Mouse (Mus musculus): ENCODE measurements around the gene Ggcx. TPM values are rescaled to one million over a fixed set of nuclear protein-coding genes. Genes with fewer than 3 reads are reported as not detected.
A peak's percentile ranks its signal among the peaks of the same experiment; 100 is the strongest.

Gene Ggcx
- polyA plus RNA-seq, 1 experiment from 2014 or later: 42.6 TPM

- WGBS: 18% methylated on average over 3 of the region's 3 CpGs
- Histone ChIP-seq H3K4me1 (peaks cover 5% of the 10 kb centered on the region), H3K9ac (no peak overlapping the region), H3K27me3 (no peaks in the 10 kb centered on the region), H3K4me3 (replicated peaks) (no peak overlapping the region), H3K4me2 (replicated peaks) (no peak overlapping the region), H3K27ac (replicated peaks) (no peak overlapping the region), H3K9me3 (replicated peaks) (no peaks in the 10 kb centered on the region), H3K36me3 (no peaks in the 10 kb centered on the region)
- ATAC-seq (ENCODE audit: insufficient number of reproducible peaks, low FRiP score, low TSS enrichment, low read depth): no peak
These were observed 4.5 kb upstream of the Ggcx start for GRCm38 (mm10) chr6:72409567-72409966.

DNA sequence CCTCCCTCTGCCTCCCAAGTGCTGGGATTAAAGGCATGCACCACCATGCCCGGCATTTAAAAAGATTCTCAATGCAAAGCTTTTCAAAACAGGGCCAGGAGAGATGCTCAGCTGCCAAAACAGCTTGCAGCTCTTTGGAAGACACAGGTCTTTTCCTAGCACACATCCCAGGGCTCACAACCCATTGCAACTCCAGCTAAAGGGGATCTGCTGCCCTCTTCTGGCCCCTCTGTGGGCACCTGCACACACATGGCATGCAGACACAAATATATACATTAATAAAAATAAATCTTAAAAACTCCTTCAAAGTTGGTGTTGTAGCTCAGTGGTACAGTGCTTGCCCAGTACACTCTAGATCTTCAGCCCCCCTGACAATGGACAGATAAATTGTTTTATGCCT, 4.1 kb upstream of the Ggcx start:
- 34% methylated on average over 1 of the region's 1 CpGs for WGBS
- ATAC-seq (ENCODE audit: insufficient number of reproducible peaks, low FRiP score, low TSS enrichment, low read depth): no peak
- no peaks in the 10 kb centered on the region for H3K27me3 ChIP-seq
- no peaks in the 10 kb centered on the region for H3K9me3 ChIP-seq (replicated peaks)
- no peak overlapping the region for H3K9ac ChIP-seq
- H3K4me1 ChIP-seq: peaks cover 8% of the 10 kb centered on the region
- H3K36me3 ChIP-seq: no peaks in the 10 kb centered on the region
- no peak overlapping the region for H3K27ac ChIP-seq (replicated peaks)
- no peak overlapping the region for H3K4me3 ChIP-seq (replicated peaks)
- no peak overlapping the region for H3K4me2 ChIP-seq (replicated peaks)

DNA sequence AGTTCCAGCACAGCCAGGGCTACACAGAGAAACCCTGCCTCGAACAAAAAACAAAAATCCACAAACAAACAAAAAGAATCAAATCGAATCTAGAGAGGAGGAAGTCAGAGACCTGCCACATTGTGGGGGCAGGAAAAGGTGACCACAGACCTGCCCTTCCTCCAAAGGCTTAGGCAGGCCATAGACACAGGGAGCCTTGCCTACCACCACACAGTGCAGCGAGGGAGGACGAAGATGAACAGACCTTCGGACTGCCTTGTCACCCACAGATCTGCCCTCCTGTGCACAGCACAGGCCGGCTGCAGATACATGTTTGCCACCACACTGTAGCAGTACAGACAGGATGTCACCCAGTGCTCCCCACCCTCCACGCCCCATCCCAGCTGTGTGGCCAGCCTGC, 3.6 kb upstream of the Ggcx start:
- Histone ChIP-seq H3K9ac (no peak overlapping the region), H3K27ac (replicated peaks) (no peak overlapping the region), H3K36me3 (no peaks in the 10 kb centered on the region), H3K4me2 (replicated peaks) (no peak overlapping the region), H3K9me3 (replicated peaks) (no peaks in the 10 kb centered on the region), H3K27me3 (no peaks in the 10 kb centered on the region), H3K4me1 (peaks cover 13% of the 10 kb centered on the region), H3K4me3 (replicated peaks) (no peak overlapping the region)
- 76% methylated on average over 7 of the region's 7 CpGs for WGBS
- no peak for ATAC-seq (ENCODE audit: insufficient number of reproducible peaks, low FRiP score, low TSS enrichment, low read depth)

- no peak for ATAC-seq (ENCODE audit: insufficient number of reproducible peaks, low FRiP score, low TSS enrichment, low read depth)
- 80% methylated on average over 5 of the region's 5 CpGs for WGBS
These were observed 1.1 kb downstream of the Ggcx start for GRCm38 (mm10) chr6:72415181-72415580.

GRCm38 (mm10) chr6:72415964-72416772, 2.1 kb downstream of the Ggcx start:
- no peak overlapping the region for H3K27ac ChIP-seq (replicated peaks)
- peak overlapping the region; percentile 61; the same call in 1 of the 2 replicates for H3K4me2 ChIP-seq (replicated peaks)
- no peak overlapping the region for H3K9ac ChIP-seq
- H3K9me3 ChIP-seq (replicated peaks): no peaks in the 10 kb centered on the region
- H3K4me1 ChIP-seq: peaks cover 20% of the 10 kb centered on the region
- ATAC-seq (ENCODE audit: insufficient number of reproducible peaks, low FRiP score, low TSS enrichment, low read depth): no peak
- no peak overlapping the region for H3K4me3 ChIP-seq (replicated peaks)
- WGBS: 81% methylated on average over 7 of the region's 7 CpGs
- H3K27me3 ChIP-seq: no peaks in the 10 kb centered on the region
- peaks cover 40% of the 10 kb centered on the region for H3K36me3 ChIP-seq

More at GRCm38 (mm10) chr6:72415181-72415580, 1.1 kb downstream of the Ggcx start:
- Histone ChIP-seq H3K27ac (replicated peaks) (no peak overlapping the region), H3K36me3 (peaks cover 30% of the 10 kb centered on the region), H3K9ac (peak overlapping the region; percentile 88), H3K4me3 (replicated peaks) (peak overlapping the region; percentile 83), H3K27me3 (no peaks in the 10 kb centered on the region), H3K9me3 (replicated peaks) (no peaks in the 10 kb centered on the region), H3K4me1 (peaks cover 20% of the 10 kb centered on the region), H3K4me2 (replicated peaks) (peak overlapping the region; percentile 61)

- no peak overlapping the region for H3K27ac ChIP-seq (replicated peaks)
- ATAC-seq (ENCODE audit: insufficient number of reproducible peaks, low FRiP score, low TSS enrichment, low read depth): no peak
- peaks cover 20% of the 10 kb centered on the region for H3K4me1 ChIP-seq
- no peaks in the 10 kb centered on the region for H3K9me3 ChIP-seq (replicated peaks)
- no peak overlapping the region for H3K9ac ChIP-seq
- no peak overlapping the region for H3K4me3 ChIP-seq (replicated peaks)
- no peak overlapping the region for H3K4me2 ChIP-seq (replicated peaks)
- H3K36me3 ChIP-seq: peaks cover 60% of the 10 kb centered on the region
- 85% methylated on average over 4 of the region's 4 CpGs for WGBS
- no peaks in the 10 kb centered on the region for H3K27me3 ChIP-seq
These were observed 4.2 kb downstream of the Ggcx start for GRCm38 (mm10) chr6:72418279-72418678.

DNA sequence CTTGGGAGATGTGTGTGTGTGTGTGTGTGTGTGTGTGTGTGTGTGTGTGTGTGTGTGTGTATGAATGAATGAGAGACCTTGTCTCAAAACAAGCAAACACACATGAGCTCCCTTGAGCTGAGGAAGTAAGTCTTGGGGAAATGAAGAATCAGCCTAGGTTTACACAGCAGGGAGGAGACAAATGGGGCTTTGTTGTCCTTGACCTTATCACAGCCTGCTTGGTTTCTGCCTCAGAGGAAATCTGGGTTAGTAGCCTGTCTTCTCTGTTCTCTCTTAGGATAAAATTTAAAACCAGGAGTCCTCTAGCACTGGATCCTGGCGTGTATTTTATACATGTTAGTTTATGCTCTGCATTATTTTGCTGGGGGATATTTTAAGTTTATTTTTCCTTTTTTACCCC, 5.7 kb downstream of the Ggcx start:
- no peak for ATAC-seq (ENCODE audit: insufficient number of reproducible peaks, low FRiP score, low TSS enrichment, low read depth)
- Histone ChIP-seq H3K27ac (replicated peaks) (no peak overlapping the region), H3K9me3 (replicated peaks) (no peaks in the 10 kb centered on the region), H3K4me2 (replicated peaks) (no peak overlapping the region), H3K9ac (no peak overlapping the region), H3K4me1 (peaks cover 14% of the 10 kb centered on the region), H3K4me3 (replicated peaks) (no peak overlapping the region), H3K36me3 (peaks cover 76% of the 10 kb centered on the region), H3K27me3 (no peaks in the 10 kb centered on the region)
- WGBS: 80% methylated on average over 1 of the region's 1 CpGs

DNA sequence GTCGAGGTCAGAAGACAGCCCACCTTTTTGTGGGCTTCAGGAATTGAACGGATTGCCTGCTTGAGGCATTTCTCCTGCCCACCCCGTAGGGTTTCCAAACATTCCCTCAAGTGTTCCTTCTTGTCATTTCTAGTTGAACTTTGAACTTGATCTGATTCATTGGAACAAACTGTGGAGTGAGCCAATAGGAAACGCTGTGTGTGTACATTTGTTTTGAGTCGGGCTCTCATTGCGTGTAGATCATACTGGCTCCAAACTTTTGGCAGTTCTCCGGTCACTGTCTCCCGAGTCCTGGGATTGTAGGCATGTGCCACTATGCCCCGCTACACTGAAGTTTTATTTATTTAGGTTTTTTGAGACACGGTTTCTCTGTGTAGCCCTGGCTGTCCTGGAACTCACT, 6.8 kb downstream of the Ggcx start:
- 90% methylated on average over 10 of the region's 10 CpGs for WGBS
- H3K4me1 ChIP-seq: peaks cover 3% of the 10 kb centered on the region; the same call in 1 of the 2 replicates
- no peaks in the 10 kb centered on the region for H3K9me3 ChIP-seq (replicated peaks)
- H3K9ac ChIP-seq: no peak overlapping the region
- H3K27ac ChIP-seq (replicated peaks): no peak overlapping the region
- no peak overlapping the region for H3K4me2 ChIP-seq (replicated peaks)
- ATAC-seq (ENCODE audit: insufficient number of reproducible peaks, low FRiP score, low TSS enrichment, low read depth): no peak
- H3K4me3 ChIP-seq (replicated peaks): no peak overlapping the region
- H3K36me3 ChIP-seq: peaks cover 87% of the 10 kb centered on the region
- no peaks in the 10 kb centered on the region for H3K27me3 ChIP-seq

DNA sequence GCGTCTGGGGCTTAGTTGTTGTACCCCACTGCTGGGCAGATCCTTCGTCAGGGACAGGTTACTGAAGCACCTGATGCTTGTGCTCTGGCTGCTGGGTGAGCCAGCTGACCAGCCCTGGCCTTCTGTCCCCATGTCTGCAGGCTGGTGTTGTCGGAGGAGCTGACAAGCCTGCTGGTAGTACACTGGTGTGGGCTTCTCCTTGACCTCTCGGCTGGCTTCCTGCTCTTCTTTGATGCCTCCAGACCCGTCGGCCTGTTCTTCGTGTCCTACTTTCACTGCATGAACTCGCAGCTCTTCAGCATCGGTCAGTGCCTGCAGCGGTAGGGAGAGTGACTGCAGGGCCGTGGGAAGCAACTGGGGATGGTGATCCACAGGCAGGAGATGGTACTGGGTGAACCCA, 11.5 kb downstream of the Ggcx start:
- H3K4me3 ChIP-seq (replicated peaks): no peak overlapping the region
- WGBS: 95% methylated on average over 11 of the region's 11 CpGs

GRCm38 (mm10) chr6:72428036-72428435, 13.9 kb downstream of the Ggcx start:
- WGBS: 29% methylated on average over 8 of the region's 8 CpGs
- ATAC-seq (ENCODE audit: insufficient number of reproducible peaks, low FRiP score, low TSS enrichment, low read depth): peak; percentile 77
- H3K4me2 ChIP-seq (replicated peaks): no peak overlapping the region

More for the DNA sequence above, 11.5 kb downstream of the Ggcx start:
- Histone ChIP-seq H3K27ac (replicated peaks) (no peak overlapping the region), H3K27me3 (no peaks in the 10 kb centered on the region), H3K9ac (no peak overlapping the region), H3K4me1 (0 out of 2 replicates have a peak, but pooled peaks cover 4% of the 10 kb centered on the region), H3K36me3 (peaks cover 96% of the 10 kb centered on the region), H3K9me3 (replicated peaks) (no peaks in the 10 kb centered on the region), H3K4me2 (replicated peaks) (no peak overlapping the region)
- ATAC-seq (ENCODE audit: insufficient number of reproducible peaks, low FRiP score, low TSS enrichment, low read depth): no peak

DNA sequence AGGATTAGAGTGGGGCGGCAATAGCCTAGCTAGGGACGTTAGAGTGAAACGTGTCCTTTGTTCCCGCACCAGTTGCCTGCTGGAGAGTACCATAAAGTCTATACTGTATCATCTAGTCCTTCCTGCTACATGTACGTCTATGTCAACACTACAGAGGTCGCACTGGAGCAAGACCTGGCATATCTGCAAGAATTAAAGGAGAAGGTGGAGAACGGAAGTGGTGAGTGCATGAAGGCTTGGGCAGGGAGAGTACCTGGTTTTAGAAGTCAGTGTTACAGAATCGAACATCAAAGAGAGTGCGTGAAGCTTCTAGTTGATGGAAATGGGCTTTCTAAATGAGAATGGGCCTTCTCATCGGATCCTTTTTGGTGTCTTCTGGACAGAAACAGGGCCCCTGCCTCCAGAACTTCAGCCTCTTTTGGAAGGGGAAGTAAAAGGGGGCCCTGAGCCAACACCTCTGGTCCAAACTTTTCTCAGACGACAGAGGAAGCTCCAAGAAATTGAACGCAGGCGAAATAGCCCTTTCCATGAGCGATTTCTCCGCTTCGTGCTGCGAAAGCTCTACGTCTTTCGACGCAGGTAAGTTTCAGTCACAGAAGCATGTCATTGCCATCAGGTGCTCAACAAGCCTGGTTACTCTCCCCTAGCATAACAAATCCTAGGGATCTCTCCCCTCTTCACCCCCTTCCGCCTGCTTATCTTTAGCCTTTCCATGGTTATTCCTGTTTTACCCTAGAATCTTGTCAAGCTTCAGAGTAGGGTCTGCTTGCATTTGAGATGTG, 15.1 kb downstream of the Ggcx start:
- Histone ChIP-seq H3K4me3 (replicated peaks) (no peak overlapping the region), H3K4me1 (0 out of 2 replicates have a peak, but pooled peaks cover 4% of the 10 kb centered on the region), H3K27me3 (no peaks in the 10 kb centered on the region), H3K27ac (replicated peaks) (no peak overlapping the region; the same call in 1 of the 2 replicates), H3K9me3 (replicated peaks) (no peaks in the 10 kb centered on the region), H3K4me2 (replicated peaks) (no peak overlapping the region), H3K36me3 (peaks cover 92% of the 10 kb centered on the region), H3K9ac (no peak overlapping the region)
- ATAC-seq (ENCODE audit: insufficient number of reproducible peaks, low FRiP score, low TSS enrichment, low read depth): no peak
- 84% methylated on average over 21 of the region's 21 CpGs for WGBS

More at GRCm38 (mm10) chr6:72428036-72428435, 13.9 kb downstream of the Ggcx start:
- H3K9me3 ChIP-seq (replicated peaks): no peaks in the 10 kb centered on the region
- H3K4me1 ChIP-seq: 0 out of 2 replicates have a peak, but pooled peaks cover 4% of the 10 kb centered on the region
- no peaks in the 10 kb centered on the region for H3K27me3 ChIP-seq
- peaks cover 96% of the 10 kb centered on the region for H3K36me3 ChIP-seq
- no peak overlapping the region for H3K9ac ChIP-seq
- no peak overlapping the region for H3K4me3 ChIP-seq (replicated peaks)
- no peak overlapping the region for H3K27ac ChIP-seq (replicated peaks)
